Mouse (Mus musculus) CD8-positive naive resting alpha-beta T cell, adult 2 months (primary cell): ENCODE results near the gene Olfr361.
"Not testable (repeated sequence)": the region's sequence is repeated elsewhere in the genome, so short reads cannot be mapped to it uniquely, and the experiment has no call there.

Experiments
- DNase-seq, 2 experiments: peaks; one replicate each; pipeline ENCODE4 v3.0.0; 2022; ENCODE audit warnings: low read depth in 2 of 2, low spot score in 2 of 2

Gene Olfr361

DNA sequence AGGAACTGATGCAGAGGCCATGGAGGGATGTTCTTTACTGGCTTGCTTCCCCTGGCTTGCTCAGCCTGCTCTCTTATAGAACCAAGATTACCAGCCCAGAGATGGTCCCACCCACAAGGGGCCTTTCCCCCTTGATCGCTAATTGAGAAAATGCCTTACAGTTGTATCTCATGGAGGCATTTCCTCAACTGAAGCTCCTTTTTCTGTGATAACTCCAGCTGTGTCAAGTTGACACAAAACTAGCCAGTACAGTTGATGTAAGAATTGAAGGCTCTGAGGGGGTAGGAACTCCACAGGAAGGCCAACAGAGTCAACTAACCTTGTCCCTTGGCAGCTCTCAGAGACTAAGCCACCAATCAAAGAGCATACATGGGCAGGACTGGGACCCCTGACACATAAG is at the start of gene Olfr361:
Gene Olfr361 (minus strand): TSS at position 101 of the 400 bp plus-strand sequence.
- DNase-seq = not testable (repeated sequence)

DNA sequence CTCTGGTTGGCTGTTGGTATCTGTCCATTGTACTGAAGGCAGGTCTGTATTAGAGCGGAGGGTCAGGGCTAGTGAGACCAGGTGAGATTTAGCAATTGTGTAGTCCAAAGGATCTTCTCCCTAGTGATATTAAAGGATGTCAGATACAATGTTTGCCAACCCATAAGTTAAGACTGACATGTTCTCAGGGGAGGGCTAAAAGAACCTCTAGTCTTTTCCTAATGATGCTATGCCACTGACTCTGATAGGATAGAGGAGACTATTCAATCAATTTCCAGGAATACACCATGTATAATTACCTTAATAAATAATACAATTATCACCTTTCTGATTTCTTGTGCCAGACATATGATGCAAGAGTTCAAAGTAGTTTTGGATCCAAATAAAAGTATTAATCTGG is 28.7 kb upstream of the Olfr361 start, which contains the start of gene Olfr362:
Gene Olfr362 (minus strand): TSS at position 101 of the 400 bp plus-strand sequence.
- no peak for DNase-seq

DNA sequence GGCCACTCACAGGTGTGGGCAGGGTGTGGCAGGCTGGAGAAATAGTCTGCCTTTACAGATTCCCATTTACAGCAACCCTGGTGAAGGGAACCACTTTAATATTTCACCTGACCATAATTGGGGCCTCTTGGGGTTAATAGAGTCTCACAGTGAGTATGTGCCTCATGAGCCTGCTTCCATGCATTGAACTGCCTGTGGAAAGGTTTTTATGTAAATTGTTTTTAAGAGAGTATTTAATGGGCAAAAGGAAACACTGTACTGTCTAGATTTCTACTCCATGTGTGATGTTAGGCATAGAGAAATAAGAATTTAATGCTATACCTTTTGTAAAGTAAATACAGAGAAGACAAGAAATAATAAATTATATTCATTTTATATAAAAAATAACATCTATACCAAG is 23.6 kb downstream of the Olfr361 start, which contains the start of gene Olfr360:
Gene Olfr360 (plus strand): TSS at position 301 of the 400 bp plus-strand sequence.
- no peak for DNase-seq
